Mouse (Mus musculus): ENCODE results near the gene Zc2hc1b. TPM values are rescaled to one million over a fixed set of nuclear protein-coding genes. Genes with fewer than 3 reads are reported as not detected.
A peak's percentile ranks its signal among the peaks of the same experiment; 100 is the strongest.
"Not testable (repeated sequence)": the region's sequence is repeated elsewhere in the genome, so short reads cannot be mapped to it uniquely, and the experiment has no call there.

The Zc2hc1b gene
- total and polyA plus RNA-seq, 2 experiments from 2014 or later = not detected

GRCm38 (mm10) chr10:13199234-13199633 is 21.4 kb upstream of the Zc2hc1b start:
- Histone ChIP-seq H3K9ac (replicated peaks; ENCODE audit: low read length, poor library complexity, severe bottlenecking) (no peak overlapping the region), H3K4me2 (ENCODE audit: low read depth, low read length, poor library complexity, severe bottlenecking) (no peak overlapping the region), H3K4me3 (ENCODE audit: low read depth, low read length) (no peak overlapping the region), H3K9me3 (ENCODE audit: low read length) (no peaks in the 10 kb centered on the region; the same call in 1 of the 2 replicates), H3K27me3 (ENCODE audit: insufficient read depth, low read length) (no peaks in the 10 kb centered on the region), H3K4me1 (ENCODE audit: insufficient read depth, low read length) (no peaks in the 10 kb centered on the region), H3K27ac (ENCODE audit: low read depth, low read length) (no peak overlapping the region), H3K36me3 (ENCODE audit: insufficient read depth, low read length) (no peaks in the 10 kb centered on the region)
- 95% methylated on average over 1 of the region's 1 CpGs for WGBS
- ATAC-seq (ENCODE audit: low FRiP score) = no peak
- DNase-seq (ENCODE audit: low spot score) = no peak
- TF ChIP-seq CTCF (IDR thresholded peaks at IDR 0.05) = no peak

DNA sequence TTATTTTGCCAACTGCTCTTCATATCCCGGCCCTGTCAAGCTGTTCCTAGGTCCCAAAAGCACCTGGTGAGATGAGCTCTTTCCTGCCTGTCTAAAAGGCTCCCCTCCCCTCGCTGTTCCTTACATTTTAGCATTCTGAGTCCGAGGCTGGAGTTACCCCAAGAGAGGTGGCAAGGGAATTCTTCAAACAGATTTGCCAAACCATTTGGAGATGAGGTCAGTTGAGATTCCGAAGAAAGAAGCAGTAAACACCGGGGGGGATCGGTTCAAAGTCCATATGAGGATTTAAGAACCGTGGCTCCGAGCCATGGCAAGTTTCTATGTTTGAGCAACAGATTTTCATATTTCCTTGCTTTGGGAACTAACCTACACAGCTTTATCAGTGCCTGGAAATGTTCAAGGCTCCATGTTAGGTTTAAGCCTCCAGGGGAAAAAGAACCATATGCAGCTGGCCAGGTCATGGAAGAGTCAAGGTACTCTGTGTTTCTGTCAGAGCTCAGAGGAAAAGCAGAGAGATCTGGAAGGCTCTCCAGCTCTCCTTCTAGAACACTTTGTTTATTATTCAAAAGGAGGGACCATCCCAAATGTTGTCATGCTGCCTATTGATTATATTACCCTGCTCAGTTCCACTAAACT is 19.2 kb upstream of the Zc2hc1b start:
- Histone ChIP-seq H3K4me1 (ENCODE audit: insufficient read depth, low read length) (0 out of 2 replicates have a peak, but pooled peaks cover 3% of the 10 kb centered on the region), H3K4me2 (ENCODE audit: low read depth, low read length, poor library complexity, severe bottlenecking) (no peak overlapping the region), H3K36me3 (ENCODE audit: insufficient read depth, low read length) (no peaks in the 10 kb centered on the region), H3K9ac (replicated peaks; ENCODE audit: low read length, poor library complexity, severe bottlenecking) (no peak overlapping the region), H3K9me3 (ENCODE audit: low read length) (no peaks in the 10 kb centered on the region; the same call in 1 of the 2 replicates), H3K27ac (ENCODE audit: low read depth, low read length) (no peak overlapping the region), H3K27me3 (ENCODE audit: insufficient read depth, low read length) (no peaks in the 10 kb centered on the region), H3K4me3 (ENCODE audit: low read depth, low read length) (no peak overlapping the region)
- WGBS = 84% methylated on average over 8 of the region's 8 CpGs
- no peak for ATAC-seq (ENCODE audit: low FRiP score)
- TF ChIP-seq CTCF (IDR thresholded peaks at IDR 0.05) = no peak
- no peak for DNase-seq (ENCODE audit: low spot score)

GRCm38 (mm10) chr10:13193496-13193895 is 15.7 kb upstream of the Zc2hc1b start:
- 83% methylated on average over 7 of the region's 7 CpGs for WGBS
- not testable (repeated sequence) for H3K36me3 ChIP-seq (ENCODE audit: insufficient read depth, low read length); H3K27me3 ChIP-seq (ENCODE audit: insufficient read depth, low read length); ATAC-seq (ENCODE audit: low FRiP score); H3K4me1 ChIP-seq (ENCODE audit: insufficient read depth, low read length); DNase-seq (ENCODE audit: low spot score); H3K27ac ChIP-seq (ENCODE audit: low read depth, low read length); H3K9ac ChIP-seq (replicated peaks; ENCODE audit: low read length, poor library complexity, severe bottlenecking); H3K9me3 ChIP-seq (ENCODE audit: low read length)
- H3K4me3 ChIP-seq (ENCODE audit: low read depth, low read length) = peak overlapping the region; percentile 85
- H3K4me2 ChIP-seq (ENCODE audit: low read depth, low read length, poor library complexity, severe bottlenecking) = peak overlapping the region; percentile 66; the same call in 1 of the 2 replicates

DNA sequence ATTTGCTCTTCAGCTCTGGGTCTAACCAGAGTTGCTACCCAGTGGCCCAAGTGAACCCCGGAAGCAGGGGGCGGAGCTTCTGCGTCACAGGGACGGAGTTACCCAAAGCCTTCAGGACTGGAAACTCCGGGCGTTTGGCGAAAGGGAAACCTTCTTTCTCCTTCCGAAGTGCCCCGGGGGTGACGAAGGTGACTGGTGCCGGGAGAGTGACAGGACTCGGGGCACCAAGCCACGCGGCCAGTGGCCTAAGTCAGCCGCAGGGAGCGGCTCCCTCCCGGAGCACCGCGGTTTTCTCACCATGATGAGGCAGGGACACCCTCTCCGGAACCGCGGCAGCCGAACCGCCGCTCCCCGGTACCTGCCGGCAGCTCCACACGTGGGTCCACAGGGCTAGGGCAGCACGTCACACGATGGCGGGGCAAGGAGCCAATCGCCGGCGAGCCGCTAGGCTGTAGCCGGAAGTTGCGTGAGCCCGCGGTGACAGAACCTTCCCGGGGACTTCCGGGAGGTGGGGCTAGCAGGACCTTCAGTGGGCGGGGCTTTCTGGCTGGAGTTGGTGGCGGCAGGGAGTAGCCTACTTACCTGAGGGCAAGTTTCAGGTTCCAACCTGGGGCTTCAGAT is 15.0 kb upstream of the Zc2hc1b start, which contains the start of gene Ltv1:
Gene Ltv1 (minus strand): TSS at position 438 of the 621 bp plus-strand sequence.
- Histone ChIP-seq H3K9ac (replicated peaks; ENCODE audit: low read length, poor library complexity, severe bottlenecking) (peak within 1 kb of the TSS; percentile 75), H3K27me3 (ENCODE audit: insufficient read depth, low read length) (no peaks in the 10 kb centered on the region), H3K36me3 (ENCODE audit: insufficient read depth, low read length) (peaks cover 9% of the 10 kb centered on the region; the same call in 1 of the 2 replicates), H3K4me1 (ENCODE audit: insufficient read depth, low read length) (0 out of 2 replicates have a peak, but pooled peaks cover 3% of the 10 kb centered on the region), H3K4me2 (ENCODE audit: low read depth, low read length, poor library complexity, severe bottlenecking) (peak within 1 kb of the TSS; percentile 66), H3K9me3 (ENCODE audit: low read length) (no peaks in the 10 kb centered on the region), H3K4me3 (ENCODE audit: low read depth, low read length) (peak within 1 kb of the TSS; percentile 85), H3K27ac (ENCODE audit: low read depth, low read length) (peak within 1 kb of the TSS; percentile 64)
- whole genome bisulfite sequencing = under 1% methylated on average over 43 of the region's 43 CpGs
- ATAC-seq (ENCODE audit: low FRiP score) (peak; percentile 100), DNase-seq (ENCODE audit: low spot score) (peak; percentile 98)
- TF ChIP-seq CTCF (IDR thresholded peaks at IDR 0.05) = peak; percentile 13; the same call in 1 of the 2 replicates

GRCm38 (mm10) chr10:13189881-13190280 is 12.1 kb upstream of the Zc2hc1b start:
- Histone ChIP-seq H3K9me3 (ENCODE audit: low read length) (no peaks in the 10 kb centered on the region), H3K27me3 (ENCODE audit: insufficient read depth, low read length) (no peaks in the 10 kb centered on the region), H3K4me1 (ENCODE audit: insufficient read depth, low read length) (0 out of 2 replicates have a peak, but pooled peaks cover 3% of the 10 kb centered on the region), H3K4me3 (ENCODE audit: low read depth, low read length) (no peak overlapping the region), H3K36me3 (ENCODE audit: insufficient read depth, low read length) (peaks cover 20% of the 10 kb centered on the region), H3K27ac (ENCODE audit: low read depth, low read length) (no peak overlapping the region), H3K4me2 (ENCODE audit: low read depth, low read length, poor library complexity, severe bottlenecking) (no peak overlapping the region), H3K9ac (replicated peaks; ENCODE audit: low read length, poor library complexity, severe bottlenecking) (no peak overlapping the region)
- ATAC-seq (ENCODE audit: low FRiP score) = no peak
- no peak for DNase-seq (ENCODE audit: low spot score)
- WGBS = 94% methylated on average over 5 of the region's 5 CpGs
- no peak for TF ChIP-seq CTCF (IDR thresholded peaks at IDR 0.05)

DNA sequence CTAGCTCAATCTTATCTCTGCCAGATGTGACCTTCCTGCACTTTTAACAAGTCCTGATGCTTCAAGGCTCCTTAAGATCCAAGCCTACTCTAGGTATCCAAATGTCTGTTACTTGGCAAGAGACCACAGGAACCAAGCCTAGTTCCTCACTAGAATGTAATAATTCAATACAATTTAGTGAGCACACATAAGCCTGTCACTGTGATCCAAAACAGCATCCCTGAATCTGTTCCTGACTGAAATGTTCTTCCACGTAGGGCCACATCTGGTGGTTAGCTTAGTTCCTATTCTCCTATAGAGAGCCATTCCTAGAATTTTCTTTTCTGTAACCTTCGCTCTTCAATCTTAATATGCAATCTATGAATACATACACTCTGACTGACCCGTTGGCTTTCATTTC is 8.9 kb upstream of the Zc2hc1b start:
- Histone ChIP-seq H3K27ac (ENCODE audit: low read depth, low read length) (no peak overlapping the region), H3K4me3 (ENCODE audit: low read depth, low read length) (no peak overlapping the region), H3K9me3 (ENCODE audit: low read length) (no peaks in the 10 kb centered on the region), H3K4me2 (ENCODE audit: low read depth, low read length, poor library complexity, severe bottlenecking) (no peak overlapping the region), H3K27me3 (ENCODE audit: insufficient read depth, low read length) (no peaks in the 10 kb centered on the region), H3K36me3 (ENCODE audit: insufficient read depth, low read length) (peaks cover 29% of the 10 kb centered on the region), H3K9ac (replicated peaks; ENCODE audit: low read length, poor library complexity, severe bottlenecking) (no peak overlapping the region), H3K4me1 (ENCODE audit: insufficient read depth, low read length) (no peaks in the 10 kb centered on the region)
- no peak for TF ChIP-seq CTCF (IDR thresholded peaks at IDR 0.05)
- WGBS = 95% methylated on average over 3 of the region's 3 CpGs
- DNase-seq (ENCODE audit: low spot score) (no peak), ATAC-seq (ENCODE audit: low FRiP score) (no peak)

Data from midbrain, postnatal 0 days (tissue).